Mouse (Mus musculus): ENCODE data around the gene Gm11627. TPM values are rescaled to one million over a fixed set of nuclear protein-coding genes. Genes with fewer than 3 reads are reported as not detected.
A peak's percentile ranks its signal among the peaks of the same experiment; 100 is the strongest.

Gm11627 gene
- polyA plus RNA-seq (2016; fragmentation: Nextera tagmentation; extraction: Ambion mirVana), result 11.8 and 12.3 TPM in 2 replicates

DNA sequence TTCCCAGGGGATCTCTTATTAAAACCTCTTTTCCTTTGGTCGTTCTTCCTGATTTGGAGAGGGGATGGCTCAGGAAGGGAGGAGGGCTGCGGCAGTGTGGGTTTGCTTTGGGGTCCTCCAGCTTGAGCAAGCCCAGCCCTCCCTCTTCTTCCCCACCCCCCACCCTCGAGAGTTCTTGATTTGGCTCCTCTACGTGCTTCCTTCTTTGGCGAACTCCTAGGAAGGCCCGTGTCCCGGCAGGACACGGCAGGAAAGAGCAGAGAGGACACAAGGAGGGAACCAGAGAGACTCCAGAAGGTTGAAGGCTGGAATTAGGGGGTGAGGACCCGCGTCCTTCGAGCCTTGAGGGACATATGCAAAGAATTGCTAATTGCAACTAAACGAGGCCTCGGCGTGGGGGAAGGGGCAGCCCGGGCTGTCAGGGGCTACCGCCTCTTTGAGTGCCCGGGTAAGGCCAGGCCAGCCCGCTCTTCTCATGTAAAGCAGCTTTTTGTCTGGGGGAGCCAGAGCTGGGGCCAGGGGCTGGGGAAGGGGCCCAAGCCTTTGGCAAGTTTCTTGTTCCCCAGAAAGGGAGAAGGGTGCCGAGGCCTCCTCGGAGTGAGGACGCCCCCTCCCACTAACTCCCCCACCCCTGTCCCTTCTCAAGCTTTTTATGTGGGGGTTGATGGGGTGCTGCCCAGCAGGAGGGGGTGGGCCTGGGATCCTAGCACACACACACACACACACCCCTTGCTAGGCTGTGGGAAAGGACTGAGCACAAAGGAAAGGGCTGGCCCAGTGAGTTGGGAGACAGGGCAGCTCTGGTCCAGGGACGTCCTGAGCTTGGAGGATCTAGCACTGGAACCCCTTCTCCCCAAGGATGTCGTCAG lies at the start of gene Gm11627:
Gene Gm11627 (minus strand): TSS at position 297 of the 869 bp plus-strand sequence.
- Histone ChIP-seq H3K4me1 (peaks cover 49% of the 10 kb centered on the region), H3K27me3 (no peaks in the 10 kb centered on the region), H3K4me2 (replicated peaks) (peak within 1 kb of the TSS; percentile 54), H3K36me3 (no peaks in the 10 kb centered on the region), H3K9ac (peak within 1 kb of the TSS; percentile 70), H3K9me3 (no peaks in the 10 kb centered on the region), H3K27ac (peak within 1 kb of the TSS; percentile 97), H3K4me3 (peak within 1 kb of the TSS; percentile 36)
- ATAC-seq (ENCODE audit: insufficient number of reproducible peaks, insufficient read depth, low FRiP score, low TSS enrichment), result peak; percentile 41
- 8% methylated on average over 23 of the region's 23 CpGs for WGBS

DNA sequence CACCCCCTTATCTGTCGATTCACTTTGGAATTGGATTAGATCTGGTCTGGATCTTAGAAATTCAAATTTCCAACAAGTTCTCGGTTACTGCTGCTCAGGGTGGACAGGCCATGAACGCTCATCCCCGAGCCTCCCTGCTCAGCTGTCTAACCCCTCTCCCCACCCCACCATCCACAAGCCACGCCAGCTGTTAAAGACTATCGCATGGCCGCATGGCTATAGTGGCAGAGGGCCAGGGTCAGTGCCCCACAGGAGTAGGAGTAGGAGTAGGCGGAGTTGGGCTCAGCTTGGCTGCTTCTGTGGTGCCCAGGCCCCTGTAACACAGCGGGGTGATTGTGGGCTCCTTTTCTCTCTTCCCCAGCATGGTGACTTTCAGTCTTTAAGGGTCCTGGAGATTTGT lies 49.3 kb upstream of the Gm11627 start:
- Histone ChIP-seq H3K9me3 (no peaks in the 10 kb centered on the region), H3K4me2 (replicated peaks) (no peak overlapping the region), H3K4me1 (peaks cover 87% of the 10 kb centered on the region), H3K27me3 (no peaks in the 10 kb centered on the region), H3K9ac (no peak overlapping the region), H3K27ac (no peak overlapping the region), H3K4me3 (no peak overlapping the region), H3K36me3 (no peaks in the 10 kb centered on the region)
- 54% methylated on average over 9 of the region's 9 CpGs for WGBS
- ATAC-seq (ENCODE audit: insufficient number of reproducible peaks, insufficient read depth, low FRiP score, low TSS enrichment), result no peak

DNA sequence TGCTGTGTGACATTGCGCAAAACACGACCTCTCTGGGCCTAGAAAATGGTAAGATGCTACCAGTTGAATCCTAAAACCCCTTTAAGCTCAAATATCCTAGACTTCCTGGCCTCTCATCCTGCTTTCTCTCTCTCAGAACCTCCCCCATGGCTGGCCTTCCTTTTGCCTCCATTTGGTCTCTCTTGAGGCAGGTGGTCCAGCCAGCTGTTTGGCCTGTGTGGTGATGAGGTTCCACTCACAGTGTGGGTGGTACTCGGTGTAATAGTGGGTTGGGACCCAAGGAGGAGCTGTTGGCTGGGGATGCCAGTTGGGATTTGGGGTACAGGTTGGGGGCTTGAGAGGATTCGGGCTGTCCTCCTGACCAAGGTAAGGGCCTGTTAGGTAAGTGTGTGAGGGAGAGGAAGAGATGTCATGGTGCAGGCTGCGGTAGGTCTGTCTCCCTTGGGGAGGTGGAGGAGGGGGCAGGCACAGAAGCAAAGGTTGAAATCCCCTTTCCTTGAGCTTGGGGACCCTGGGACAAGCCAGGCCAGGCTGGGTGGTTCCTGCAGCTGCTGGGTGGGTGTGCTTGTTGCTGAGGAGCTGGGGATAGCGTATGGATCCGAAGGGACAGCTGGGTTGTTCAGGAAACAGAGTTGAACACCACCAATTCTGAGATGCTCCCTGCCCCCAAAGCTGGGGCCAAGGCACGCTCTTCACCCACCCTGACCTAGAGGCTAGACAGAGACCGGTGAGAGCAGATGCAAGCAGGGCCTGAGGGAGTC lies 48.1 kb upstream of the Gm11627 start:
- 74% methylated on average over 9 of the region's 9 CpGs for WGBS
- H3K4me3 ChIP-seq, result no peak overlapping the region
- peak overlapping the region; percentile 64 for H3K27ac ChIP-seq
- no peak overlapping the region for H3K4me2 ChIP-seq (replicated peaks)
- peaks cover 79% of the 10 kb centered on the region for H3K4me1 ChIP-seq
- H3K27me3 ChIP-seq, result no peaks in the 10 kb centered on the region
- no peak for ATAC-seq (ENCODE audit: insufficient number of reproducible peaks, insufficient read depth, low FRiP score, low TSS enrichment)
- H3K9ac ChIP-seq, result no peak overlapping the region
- no peaks in the 10 kb centered on the region for H3K36me3 ChIP-seq
- no peaks in the 10 kb centered on the region for H3K9me3 ChIP-seq

DNA sequence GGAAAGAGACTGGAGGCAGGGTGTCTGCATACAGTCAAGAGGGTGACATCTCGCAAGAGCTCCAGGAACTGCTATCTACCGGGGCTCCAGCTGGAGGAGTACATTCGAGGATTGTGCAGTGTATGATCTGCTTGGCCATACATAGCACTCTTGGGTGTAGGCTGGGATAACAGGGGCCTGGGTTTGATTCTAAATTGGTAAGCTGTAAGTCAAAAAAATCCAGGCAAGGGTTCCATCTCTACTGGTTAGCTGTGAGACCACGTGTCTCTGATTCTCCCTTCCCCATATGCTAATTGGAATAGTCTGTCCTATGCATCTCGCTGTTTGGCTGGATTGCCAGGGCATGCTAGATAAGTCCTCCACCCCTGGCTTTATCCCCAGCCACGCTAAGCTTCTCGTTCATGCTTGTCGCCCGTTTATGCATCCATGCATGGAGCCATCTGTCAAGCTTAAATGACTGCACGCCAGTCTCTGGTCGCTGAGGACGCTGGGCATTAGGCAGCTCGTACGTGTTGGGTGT lies 45.7 kb upstream of the Gm11627 start:
- Histone ChIP-seq H3K9me3 (no peaks in the 10 kb centered on the region), H3K27me3 (no peaks in the 10 kb centered on the region), H3K27ac (peak overlapping the region; percentile 96), H3K9ac (no peak overlapping the region), H3K4me3 (0 out of 2 replicates have a peak overlapping the region, but pooled peaks have one; percentile 10), H3K36me3 (no peaks in the 10 kb centered on the region), H3K4me1 (peaks cover 56% of the 10 kb centered on the region), H3K4me2 (replicated peaks) (peak overlapping the region; percentile 36)
- WGBS, result 15% methylated on average over 14 of the region's 14 CpGs
- peak; percentile 37; the same call in 1 of the 2 replicates for ATAC-seq (ENCODE audit: insufficient number of reproducible peaks, insufficient read depth, low FRiP score, low TSS enrichment)

DNA sequence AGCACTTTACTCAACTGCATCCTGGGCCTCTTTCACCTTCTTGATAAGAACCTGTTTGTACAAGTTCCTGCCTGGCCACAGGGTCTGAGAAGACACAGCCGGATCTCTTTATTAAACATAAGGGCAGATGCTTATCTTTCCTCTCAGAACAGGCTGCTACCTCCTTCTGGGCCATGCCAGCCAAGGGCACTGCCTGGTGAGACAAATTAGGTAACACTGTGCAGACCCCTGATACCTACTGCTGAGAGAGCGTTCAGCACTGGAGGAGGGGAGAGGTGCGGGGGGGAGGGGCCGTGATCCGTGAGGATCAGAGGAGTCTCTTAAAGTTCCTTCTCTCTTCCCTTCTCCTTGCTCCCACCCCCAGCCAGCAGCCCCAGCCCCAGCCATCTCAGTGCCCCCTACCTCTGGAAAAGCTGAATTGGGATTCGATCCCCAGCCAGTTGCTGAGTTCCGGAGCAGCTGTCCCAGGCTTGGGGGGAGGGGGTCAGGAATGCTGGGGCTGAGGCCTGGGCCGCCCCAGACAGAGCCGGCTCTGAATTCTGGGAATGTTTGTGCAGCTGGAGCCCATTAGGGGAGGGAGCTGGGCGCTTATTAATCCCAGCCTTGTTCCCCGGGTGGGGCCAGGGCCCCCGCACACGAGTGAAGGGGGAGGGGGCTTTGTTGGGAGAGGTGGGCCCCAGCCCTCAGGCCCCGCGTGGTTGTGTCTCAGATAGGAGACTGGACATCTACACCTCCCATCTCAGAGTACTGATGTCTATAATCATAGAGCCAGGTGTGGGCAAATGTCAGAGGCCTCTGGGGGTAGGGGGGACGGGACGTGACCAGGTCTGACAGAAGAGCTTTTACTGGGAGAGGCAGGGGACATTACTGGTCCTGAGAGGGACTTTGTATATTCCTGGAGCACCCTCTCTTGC lies 44.9 kb upstream of the Gm11627 start:
- Histone ChIP-seq H3K4me1 (peaks cover 48% of the 10 kb centered on the region), H3K36me3 (no peaks in the 10 kb centered on the region), H3K27me3 (no peaks in the 10 kb centered on the region), H3K9me3 (peaks cover 4% of the 10 kb centered on the region; the same call in 1 of the 2 replicates), H3K4me2 (replicated peaks) (peak overlapping the region; percentile 36), H3K9ac (no peak overlapping the region), H3K27ac (peak overlapping the region; percentile 96), H3K4me3 (peak overlapping the region; percentile 13; the same call in 1 of the 2 replicates)
- ATAC-seq (ENCODE audit: insufficient number of reproducible peaks, insufficient read depth, low FRiP score, low TSS enrichment), result peak; percentile 95
- 3% methylated on average over 17 of the region's 17 CpGs for WGBS

DNA sequence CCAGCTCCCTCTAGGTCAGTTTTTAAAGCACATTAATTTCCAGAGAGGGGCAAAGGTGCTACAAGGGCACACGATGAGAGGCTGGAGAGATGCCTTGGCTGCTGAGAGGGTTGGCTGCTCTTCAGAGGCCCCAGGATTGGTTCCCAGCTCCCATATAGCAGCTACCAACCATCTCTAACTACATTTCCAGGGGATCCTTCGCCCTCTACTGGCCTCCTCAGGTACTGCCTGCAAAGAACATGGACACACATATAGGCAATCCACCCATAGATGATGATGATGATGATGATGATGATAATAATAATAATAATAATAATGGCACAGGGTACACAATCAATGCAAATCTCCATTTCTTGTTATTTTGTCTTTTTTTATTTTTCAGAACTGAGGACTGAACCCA lies 40.2 kb upstream of the Gm11627 start:
- H3K27me3 ChIP-seq, result no peaks in the 10 kb centered on the region
- 63% methylated on average over 2 of the region's 2 CpGs for WGBS
- no peak overlapping the region for H3K9ac ChIP-seq
- peaks cover 14% of the 10 kb centered on the region for H3K4me1 ChIP-seq
- no peak for ATAC-seq (ENCODE audit: insufficient number of reproducible peaks, insufficient read depth, low FRiP score, low TSS enrichment)
- peaks cover 4% of the 10 kb centered on the region; the same call in 1 of the 2 replicates for H3K9me3 ChIP-seq
- no peak overlapping the region for H3K27ac ChIP-seq
- no peak overlapping the region for H3K4me3 ChIP-seq
- no peak overlapping the region for H3K4me2 ChIP-seq (replicated peaks)
- H3K36me3 ChIP-seq, result no peaks in the 10 kb centered on the region

DNA sequence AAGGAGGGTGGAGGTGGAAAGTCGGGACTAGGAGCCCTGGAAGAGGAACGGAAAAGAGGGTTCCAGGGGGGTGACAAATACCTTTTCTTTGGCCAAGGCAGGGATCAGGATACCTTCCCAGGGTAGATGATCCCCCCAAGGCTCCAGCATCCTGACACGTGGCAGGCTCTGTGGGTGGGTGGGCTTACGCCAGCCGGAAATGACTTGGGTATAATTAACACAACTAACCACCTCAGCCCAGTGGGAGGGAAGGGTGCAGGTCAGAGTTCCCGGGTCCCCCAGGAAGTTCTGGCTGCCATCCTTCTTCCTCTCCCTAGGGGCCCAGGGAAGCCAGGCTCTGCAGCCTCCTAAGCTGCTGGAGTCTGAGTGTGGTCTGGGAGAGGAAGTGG lies 32.0 kb upstream of the Gm11627 start:
- H3K4me3 ChIP-seq, result 0 out of 2 replicates have a peak overlapping the region, but pooled peaks have one; percentile 15

DNA sequence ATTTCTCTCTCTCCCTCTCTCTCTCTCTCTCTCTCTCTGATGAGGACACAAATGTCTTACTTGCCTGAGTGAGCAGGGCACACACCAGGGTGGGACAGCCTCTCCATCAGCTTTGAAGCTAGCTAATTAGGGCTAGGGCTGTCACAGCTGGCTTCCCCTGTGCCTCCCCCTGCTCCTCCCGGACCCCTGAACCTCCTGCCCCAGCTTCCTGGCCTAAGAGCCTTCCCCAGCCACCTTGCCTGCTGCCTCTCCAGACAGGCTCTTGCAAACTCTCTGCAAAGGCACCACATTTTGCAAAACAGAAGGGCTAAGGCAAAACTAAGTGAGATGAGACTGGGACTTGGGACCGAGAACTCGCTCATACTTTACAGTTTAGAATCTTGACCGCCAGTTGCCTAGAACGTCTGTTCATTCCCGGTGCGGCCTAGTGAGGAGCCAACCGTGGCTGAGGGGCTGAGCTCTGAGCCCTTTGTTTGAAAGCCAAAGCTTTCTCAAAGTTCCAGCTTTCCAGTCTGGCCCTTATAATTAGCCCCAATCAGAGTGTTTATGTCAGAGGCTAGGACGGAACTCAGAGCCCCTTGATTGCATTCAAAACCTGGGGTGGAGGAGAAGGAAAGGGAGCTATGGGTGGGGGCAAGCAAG lies 31.5 kb upstream of the Gm11627 start:
- Histone ChIP-seq H3K4me3 (peak overlapping the region; percentile 15; the same call in 1 of the 2 replicates), H3K9ac (peak overlapping the region; percentile 44), H3K4me2 (replicated peaks) (peak overlapping the region; percentile 79), H3K9me3 (no peaks in the 10 kb centered on the region), H3K36me3 (peaks cover 5% of the 10 kb centered on the region; the same call in 1 of the 2 replicates), H3K4me1 (peaks cover 38% of the 10 kb centered on the region), H3K27ac (peak overlapping the region; percentile 100), H3K27me3 (no peaks in the 10 kb centered on the region)
- ATAC-seq (ENCODE audit: insufficient number of reproducible peaks, insufficient read depth, low FRiP score, low TSS enrichment), result no peak
- 8% methylated on average over 9 of the region's 9 CpGs for WGBS

More for the DNA sequence above, 32.0 kb upstream of the Gm11627 start:
- 9% methylated on average over 6 of the region's 6 CpGs for WGBS
- Histone ChIP-seq H3K4me2 (replicated peaks) (peak overlapping the region; percentile 79), H3K36me3 (0 out of 2 replicates have a peak, but pooled peaks cover under 1% of the 10 kb centered on the region), H3K4me1 (peaks cover 38% of the 10 kb centered on the region), H3K9ac (peak overlapping the region; percentile 44; the same call in 1 of the 2 replicates), H3K27ac (peak overlapping the region; percentile 100), H3K9me3 (no peaks in the 10 kb centered on the region), H3K27me3 (no peaks in the 10 kb centered on the region)
- no peak for ATAC-seq (ENCODE audit: insufficient number of reproducible peaks, insufficient read depth, low FRiP score, low TSS enrichment)

DNA sequence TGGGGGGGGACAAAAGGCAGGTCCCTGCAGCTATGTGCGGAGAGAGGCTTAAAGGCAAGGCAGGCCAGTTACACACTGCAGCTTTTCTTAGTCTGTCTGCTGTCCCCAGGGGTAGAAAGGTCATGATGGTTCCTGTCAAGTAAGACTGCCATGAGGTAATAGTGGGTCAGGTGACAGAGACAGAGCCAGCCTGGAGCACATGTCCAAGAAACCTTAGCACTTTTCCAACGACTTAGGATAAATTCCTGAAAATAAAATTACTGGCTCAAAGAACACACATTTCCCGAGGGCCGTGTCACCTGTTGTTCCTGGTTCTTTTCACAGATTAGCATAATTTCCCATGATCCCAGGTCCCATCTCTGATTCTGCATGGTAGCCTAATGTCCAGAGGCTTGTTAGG lies 31.0 kb upstream of the Gm11627 start:
- Histone ChIP-seq H3K9ac (peak overlapping the region; percentile 100), H3K9me3 (no peaks in the 10 kb centered on the region), H3K4me3 (peak overlapping the region; percentile 96; the same call in 1 of the 2 replicates), H3K4me1 (peaks cover 38% of the 10 kb centered on the region), H3K27ac (peak overlapping the region; percentile 100), H3K36me3 (peaks cover 7% of the 10 kb centered on the region; the same call in 1 of the 2 replicates), H3K27me3 (no peaks in the 10 kb centered on the region), H3K4me2 (replicated peaks) (peak overlapping the region; percentile 79)
- no peak for ATAC-seq (ENCODE audit: insufficient number of reproducible peaks, insufficient read depth, low FRiP score, low TSS enrichment)
- 9% methylated on average over 4 of the region's 4 CpGs for WGBS

DNA sequence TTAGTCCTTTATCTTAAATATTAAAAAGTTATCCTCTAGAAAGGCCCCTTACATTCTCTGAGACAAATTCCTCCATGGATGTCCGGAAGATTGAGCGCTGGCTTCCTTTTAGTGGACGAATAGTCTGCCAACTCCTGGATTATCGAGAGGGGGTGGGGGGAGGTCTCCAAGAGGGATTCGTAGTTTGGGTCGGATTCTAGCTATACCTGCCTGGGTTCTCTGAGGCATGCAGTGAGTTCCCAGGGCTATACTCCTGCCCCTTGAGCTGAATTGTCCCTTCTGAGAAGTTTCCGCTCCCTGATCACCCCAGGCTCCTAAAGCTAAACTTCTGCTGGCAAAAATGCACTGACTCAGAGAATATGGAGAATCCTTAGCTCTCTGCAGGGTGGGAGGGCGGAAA lies 30.2 kb upstream of the Gm11627 start:
- Histone ChIP-seq H3K27ac (peak overlapping the region; percentile 100), H3K4me3 (peak overlapping the region; percentile 96), H3K27me3 (0 out of 2 replicates have a peak, but pooled peaks cover under 1% of the 10 kb centered on the region), H3K4me2 (replicated peaks) (peak overlapping the region; percentile 79), H3K9ac (peak overlapping the region; percentile 100; the same call in 1 of the 2 replicates), H3K4me1 (peaks cover 38% of the 10 kb centered on the region), H3K9me3 (no peaks in the 10 kb centered on the region), H3K36me3 (peaks cover 7% of the 10 kb centered on the region; the same call in 1 of the 2 replicates)
- WGBS, result 35% methylated on average over 8 of the region's 8 CpGs
- no peak for ATAC-seq (ENCODE audit: insufficient number of reproducible peaks, insufficient read depth, low FRiP score, low TSS enrichment)
